Mouse (Mus musculus) hindbrain, embryonic 10.5 days (tissue): Measurements from ENCODE around the gene Evx1. TPM values are rescaled to one million over a fixed set of nuclear protein-coding genes. Genes with fewer than 3 reads are reported as not detected.

Experiments
- DNase-seq: peaks from one replicate; pipeline ENCODE4 v3.0.0-alpha.2; 2017; ENCODE audit warnings: low spot score
- H3K27ac ChIP-seq: fragments of 300-500 bp; sonication (generic); 2 replicates; pipeline ENCODE4 v1.5.1; 2016; ENCODE audit warnings: mild to moderate bottlenecking, moderate library complexity
- H3K27me3 ChIP-seq: fragments of 300-500 bp; sonication (generic); 2 replicates; pipeline ENCODE4 v1.6.1; 2016; ENCODE audit warnings: mild to moderate bottlenecking; ENCODE audit not compliant: poor library complexity, insufficient read depth, severe bottlenecking
- H3K36me3 ChIP-seq: fragments of 300-500 bp; sonication (generic); 2 replicates; pipeline ENCODE4 v1.6.1; 2016; ENCODE audit warnings: mild to moderate bottlenecking, moderate library complexity
- H3K4me1 ChIP-seq: fragments of 300-500 bp; sonication (generic); replicated peaks from 2 replicates; pipeline ENCODE4 v1.6.1; 2016; ENCODE audit warnings: mild to moderate bottlenecking
- H3K4me3 ChIP-seq: fragments of 300-500 bp; sonication (generic); 2 replicates; pipeline ENCODE4 v1.5.1; 2016; ENCODE audit warnings: mild to moderate bottlenecking, moderate library complexity
- H3K9me3 ChIP-seq: fragments of 300-500 bp; sonication (generic); 2 replicates; pipeline ENCODE4 v1.6.1; 2016; ENCODE audit warnings: mild to moderate bottlenecking, moderate library complexity
- WGBS: fragments of 180-500 bp; shearing (Covaris S2); methylation state at CpG from one replicate; pipeline ENCODE4 v1.1.7; 2016; 5-methylcytosine and 5-hydroxymethylcytosine counted together
- polyA plus RNA-seq: library from polyadenylated mRNA; unstranded; fragments of >200 nt; fragmentation: Nextera tagmentation; extraction: Ambion mirVana; gene quantifications from 2 replicates; pipeline ENCODE4 v1.2.1, GENCODE M21; 2016

Gene Evx1
- 2.3 and 4.3 TPM in 2 replicates for polyA plus RNA-seq

- DNase-seq, result peak; percentile 57
- H3K27ac ChIP-seq, result peak within 1 kb of the TSS; percentile 62
- H3K4me1 ChIP-seq, result peaks cover 27% of the 10 kb centered on the region
- 1% methylated on average over 59 of the region's 59 CpGs for WGBS
- H3K27me3 ChIP-seq, result peaks cover 100% of the 10 kb centered on the region
- no peaks in the 10 kb centered on the region for H3K36me3 ChIP-seq
- H3K9me3 ChIP-seq, result no peaks in the 10 kb centered on the region
- H3K4me3 ChIP-seq, result peak within 1 kb of the TSS; percentile 39
These were observed at the start of gene Evx1 for GRCm38 (mm10) chr6:52313391-52314303. TSS of gene Evx1 (plus strand) at chr6:52313498.

GRCm38 (mm10) chr6:52264106-52264790 is 49.0 kb upstream of the Evx1 start:
- peak; percentile 41 for DNase-seq
- Histone ChIP-seq H3K27ac (no peak overlapping the region), H3K9me3 (no peaks in the 10 kb centered on the region), H3K4me1 (peaks cover 15% of the 10 kb centered on the region), H3K4me3 (no peak overlapping the region), H3K27me3 (peaks cover 100% of the 10 kb centered on the region), H3K36me3 (no peaks in the 10 kb centered on the region)
- 2% methylated on average over 5 of the region's 5 CpGs for WGBS

- DNase-seq, result peak; percentile 56
- H3K36me3 ChIP-seq, result no peaks in the 10 kb centered on the region
- no peak overlapping the region for H3K4me3 ChIP-seq
- peaks cover 8% of the 10 kb centered on the region for H3K4me1 ChIP-seq
- H3K27me3 ChIP-seq, result peaks cover 100% of the 10 kb centered on the region
- WGBS, result under 1% methylated on average over 18 of the region's 18 CpGs
- H3K27ac ChIP-seq, result no peak overlapping the region
- H3K9me3 ChIP-seq, result no peaks in the 10 kb centered on the region
These were observed 47.9 kb upstream of the Evx1 start for GRCm38 (mm10) chr6:52265306-52265912.

GRCm38 (mm10) chr6:52265913-52266665 is 47.2 kb upstream of the Evx1 start:
- Histone ChIP-seq H3K9me3 (no peaks in the 10 kb centered on the region), H3K4me1 (peaks cover 2% of the 10 kb centered on the region), H3K4me3 (no peak overlapping the region), H3K27ac (no peak overlapping the region), H3K36me3 (no peaks in the 10 kb centered on the region), H3K27me3 (peaks cover 100% of the 10 kb centered on the region)
- WGBS, result 1% methylated on average over 19 of the region's 19 CpGs
- peak; percentile 58 for DNase-seq

DNA sequence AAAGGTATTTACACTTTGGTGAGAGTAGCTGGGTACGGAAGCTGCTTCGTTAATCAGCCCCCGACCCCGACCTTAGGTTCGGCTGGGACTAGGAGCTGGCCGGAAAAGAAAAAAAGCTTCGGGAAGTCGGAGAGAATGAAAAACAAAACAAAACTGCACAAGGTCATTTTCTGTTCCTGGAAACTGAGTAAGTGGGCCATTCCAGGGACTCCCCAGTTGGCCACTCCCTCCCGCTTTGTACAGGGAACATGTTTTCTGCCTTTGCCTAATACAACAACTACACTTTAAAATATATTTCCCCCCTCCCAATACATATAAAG is 46.7 kb upstream of the Evx1 start:
- under 1% methylated on average over 9 of the region's 9 CpGs for WGBS
- Histone ChIP-seq H3K27ac (no peak overlapping the region), H3K9me3 (no peaks in the 10 kb centered on the region), H3K27me3 (peaks cover 100% of the 10 kb centered on the region), H3K4me3 (no peak overlapping the region), H3K36me3 (no peaks in the 10 kb centered on the region), H3K4me1 (no peaks in the 10 kb centered on the region)
- DNase-seq, result no peak

DNA sequence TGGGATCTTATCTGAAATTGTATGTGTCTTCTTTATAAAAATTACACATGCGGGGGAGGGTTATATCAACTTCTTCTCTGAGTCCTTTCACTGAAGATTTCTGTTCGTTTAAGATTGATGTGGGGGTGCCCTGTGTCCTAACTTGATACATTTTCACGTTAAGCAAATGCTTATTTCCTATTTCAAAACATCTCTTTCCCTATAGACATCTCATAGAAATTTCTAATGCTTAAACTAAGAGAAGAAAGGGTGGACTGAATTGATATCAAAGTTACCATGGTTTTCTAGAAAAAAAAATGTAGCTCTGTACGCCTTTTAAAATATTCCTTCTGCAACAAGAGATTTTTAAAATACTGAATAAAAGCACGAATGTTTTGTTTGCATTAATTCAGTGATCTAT is 46.1 kb upstream of the Evx1 start:
- H3K27ac ChIP-seq, result no peak overlapping the region
- no peaks in the 10 kb centered on the region for H3K36me3 ChIP-seq
- WGBS, result 18% methylated on average over 5 of the region's 5 CpGs
- no peak overlapping the region for H3K4me3 ChIP-seq
- H3K9me3 ChIP-seq, result no peaks in the 10 kb centered on the region
- H3K4me1 ChIP-seq, result no peaks in the 10 kb centered on the region
- peaks cover 99% of the 10 kb centered on the region for H3K27me3 ChIP-seq
- DNase-seq, result no peak

GRCm38 (mm10) chr6:52267691-52268090 is 45.6 kb upstream of the Evx1 start:
- no peak for DNase-seq
- Histone ChIP-seq H3K27me3 (peaks cover 99% of the 10 kb centered on the region), H3K36me3 (no peaks in the 10 kb centered on the region), H3K4me1 (no peaks in the 10 kb centered on the region), H3K27ac (no peak overlapping the region), H3K4me3 (no peak overlapping the region), H3K9me3 (no peaks in the 10 kb centered on the region)
- 8% methylated on average over 3 of the region's 3 CpGs for WGBS

GRCm38 (mm10) chr6:52268341-52268740 is 45.0 kb upstream of the Evx1 start:
- Histone ChIP-seq H3K27ac (no peak overlapping the region), H3K36me3 (no peaks in the 10 kb centered on the region), H3K4me3 (no peak overlapping the region), H3K9me3 (no peaks in the 10 kb centered on the region), H3K27me3 (peaks cover 99% of the 10 kb centered on the region), H3K4me1 (no peaks in the 10 kb centered on the region)
- WGBS, result 1% methylated on average over 7 of the region's 7 CpGs
- DNase-seq, result no peak

DNA sequence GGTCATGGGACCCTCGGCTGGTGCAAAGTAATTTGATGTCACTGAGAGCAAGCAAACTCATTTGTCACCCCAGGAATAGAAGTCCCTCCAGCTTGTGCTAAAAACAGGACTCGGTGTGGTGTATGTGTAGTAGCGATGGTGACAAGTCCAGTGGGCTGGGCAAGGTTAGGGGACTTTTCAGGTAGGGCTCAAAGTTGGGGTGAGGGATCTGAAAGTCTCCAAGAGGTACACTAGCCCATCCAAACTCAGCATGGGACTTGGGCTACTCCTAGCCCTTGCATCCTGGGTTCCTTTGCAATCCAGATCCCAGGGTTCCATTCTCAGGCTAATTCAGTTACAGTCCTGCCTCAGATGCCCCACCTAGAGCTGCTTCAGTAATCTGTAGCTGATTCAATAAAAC is 44.5 kb upstream of the Evx1 start:
- Histone ChIP-seq H3K27ac (no peak overlapping the region), H3K4me3 (no peak overlapping the region), H3K4me1 (no peaks in the 10 kb centered on the region), H3K36me3 (no peaks in the 10 kb centered on the region), H3K9me3 (no peaks in the 10 kb centered on the region), H3K27me3 (peaks cover 99% of the 10 kb centered on the region)
- WGBS, result 2% methylated on average over 3 of the region's 3 CpGs
- peak; percentile 24 for DNase-seq

DNA sequence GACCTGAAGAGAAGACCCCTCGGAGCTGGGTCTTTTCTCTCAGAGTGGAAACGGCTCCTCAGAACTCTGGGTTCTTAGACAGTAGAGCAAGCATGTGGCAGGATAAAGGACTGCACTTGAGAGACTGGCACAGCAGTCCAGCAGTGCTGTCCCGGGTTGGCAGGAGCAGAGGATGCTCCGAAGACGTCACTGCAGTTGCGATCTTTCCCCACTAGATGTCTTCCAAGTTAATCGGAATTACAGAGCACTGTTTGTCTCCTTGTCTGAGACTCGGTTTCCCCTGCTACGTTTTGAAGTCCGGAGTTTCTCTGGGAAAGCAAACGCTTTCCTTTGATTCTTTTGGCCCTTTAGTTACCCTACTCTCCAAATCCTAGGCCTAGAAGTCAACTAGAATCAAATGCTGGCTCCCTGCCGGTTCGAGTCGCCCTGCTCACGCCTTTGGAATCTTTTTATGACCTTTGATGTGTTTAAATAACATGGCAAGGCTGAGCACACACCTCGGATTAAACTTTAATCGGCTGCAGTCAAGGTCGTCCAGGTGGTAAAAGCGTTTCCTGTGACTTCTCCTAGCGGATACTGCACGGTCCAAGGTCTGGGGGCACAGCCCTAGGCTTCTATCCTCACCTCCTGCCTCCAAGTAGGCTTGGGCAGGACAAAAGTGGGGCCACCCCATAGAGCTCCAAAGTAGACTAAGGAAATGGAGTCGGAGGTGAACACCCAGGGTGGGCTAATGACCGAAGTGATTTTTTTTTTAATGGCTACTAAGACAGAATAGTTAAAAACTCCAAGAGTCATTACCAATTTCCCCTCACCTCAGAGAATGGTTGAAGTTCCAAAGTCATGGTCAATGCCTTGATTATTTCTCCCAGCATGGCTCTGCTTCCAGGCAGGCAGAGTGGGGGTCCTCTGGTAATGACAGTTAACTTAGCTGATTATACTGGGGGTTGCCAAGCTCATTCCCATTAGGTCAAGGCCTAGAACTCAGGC is 42.5 kb upstream of the Evx1 start:
- peak; percentile 62 for DNase-seq
- Histone ChIP-seq H3K36me3 (no peaks in the 10 kb centered on the region), H3K9me3 (no peaks in the 10 kb centered on the region), H3K27me3 (peaks cover 99% of the 10 kb centered on the region), H3K4me3 (no peak overlapping the region), H3K27ac (no peak overlapping the region), H3K4me1 (no peaks in the 10 kb centered on the region)
- 6% methylated on average over 23 of the region's 23 CpGs for WGBS

GRCm38 (mm10) chr6:52272766-52273655 is 40.3 kb upstream of the Evx1 start:
- 1% methylated on average over 22 of the region's 22 CpGs for WGBS
- Histone ChIP-seq H3K9me3 (no peaks in the 10 kb centered on the region), H3K4me1 (no peaks in the 10 kb centered on the region), H3K27me3 (peaks cover 99% of the 10 kb centered on the region), H3K27ac (no peak overlapping the region), H3K4me3 (no peak overlapping the region), H3K36me3 (no peaks in the 10 kb centered on the region)
- peak; percentile 28 for DNase-seq
